Mouse (Mus musculus) heart, embryonic 14.5 days (tissue): ENCODE data around the gene Noxo1. TPM values are rescaled to one million over a fixed set of nuclear protein-coding genes. Genes with fewer than 3 reads are reported as not detected.

Experiments used
- ATAC-seq: fragments of 200-750 bp; cut with Nextera tagmentation; 2 replicates; pipeline ENCODE4 v1.8.0; 2017; ENCODE audit warnings: low read depth, moderate TSS enrichment; ENCODE audit not compliant: insufficient number of reproducible peaks, insufficient read depth, low FRiP score
- H3K27ac ChIP-seq, 2 experiments: fragments of 200-500 bp in 1 of 2; fragments of 300-500 bp in 1 of 2; sonication (generic) in 1 of 2; replicated peaks in 1 of 2; 2 replicates each; pipeline ENCODE4 v1.5.1; 2012 to 2014; ENCODE audit warnings: low read depth in 2 of 2, low read length in 2 of 2, control low read depth in 1 of 2, mild to moderate bottlenecking in 1 of 2, mixed read lengths in 1 of 2; ENCODE audit not compliant: control insufficient read depth in 1 of 2, insufficient read depth in 1 of 2
- H3K27me3 ChIP-seq: fragments of 300-500 bp; sonication (generic); 2 replicates; pipeline ENCODE4 v1.6.1; 2014; ENCODE audit warnings: mild to moderate bottlenecking, low read length, control low read depth; ENCODE audit not compliant: control insufficient read depth, insufficient read depth
- H3K36me3 ChIP-seq: fragments of 300-500 bp; sonication (generic); 2 replicates; pipeline ENCODE4 v1.6.1; 2014; ENCODE audit warnings: mild to moderate bottlenecking, control low read depth, low read length, mixed read lengths; ENCODE audit not compliant: control insufficient read depth, insufficient read depth
- H3K4me1 ChIP-seq, 2 experiments: fragments of 200-500 bp in 1 of 2; fragments of 300-500 bp in 1 of 2; sonication (generic) in 1 of 2; 2 replicates each; pipeline ENCODE4 v1.6.1; 2012 to 2014; ENCODE audit warnings: low read length in 2 of 2, control low read depth in 1 of 2, mixed read lengths in 1 of 2; ENCODE audit not compliant: control insufficient read depth in 2 of 2, insufficient read depth in 2 of 2
- H3K4me2 ChIP-seq: fragments of 300-500 bp; sonication (generic); 2 replicates; pipeline ENCODE4 v1.6.1; 2014; ENCODE audit warnings: mild to moderate bottlenecking, low read length
- H3K4me3 ChIP-seq, 2 experiments: fragments of 200-500 bp in 1 of 2; fragments of 300-500 bp in 1 of 2; sonication (generic) in 1 of 2; 2 replicates each; pipeline ENCODE4 v1.5.1; 2012 to 2014; ENCODE audit warnings: low read length in 2 of 2, mild to moderate bottlenecking in 2 of 2, control low read depth in 1 of 2, low read depth in 1 of 2, moderate library complexity in 1 of 2; ENCODE audit not compliant: control insufficient read depth in 1 of 2, insufficient read depth in 1 of 2
- H3K9ac ChIP-seq: fragments of 300-500 bp; sonication (generic); 2 replicates; pipeline ENCODE4 v1.6.1; 2014; ENCODE audit warnings: mild to moderate bottlenecking, low read length
- H3K9me3 ChIP-seq: fragments of 300-500 bp; sonication (generic); 2 replicates; pipeline ENCODE4 v1.6.1; 2016; ENCODE audit warnings: low read length, control low read depth; ENCODE audit not compliant: control insufficient read depth
- WGBS: fragments of 180-500 bp; shearing (Covaris S2); extraction: QIAGEN DNeasy Blood & Tissue Kit; methylation state at CpG from one replicate; pipeline ENCODE4 v1.1.7; 2014; 5-methylcytosine and 5-hydroxymethylcytosine counted together
- polyA plus RNA-seq: library from polyadenylated mRNA; unstranded; fragments of >200 nt; fragmentation: Nextera tagmentation; extraction: Ambion mirVana; gene quantifications from 2 replicates; pipeline ENCODE4 v1.2.1, GENCODE M21; 2014

Gene Noxo1
- polyA plus RNA-seq, 1 experiment from 2014 or later, result 0.68 TPM

DNA sequence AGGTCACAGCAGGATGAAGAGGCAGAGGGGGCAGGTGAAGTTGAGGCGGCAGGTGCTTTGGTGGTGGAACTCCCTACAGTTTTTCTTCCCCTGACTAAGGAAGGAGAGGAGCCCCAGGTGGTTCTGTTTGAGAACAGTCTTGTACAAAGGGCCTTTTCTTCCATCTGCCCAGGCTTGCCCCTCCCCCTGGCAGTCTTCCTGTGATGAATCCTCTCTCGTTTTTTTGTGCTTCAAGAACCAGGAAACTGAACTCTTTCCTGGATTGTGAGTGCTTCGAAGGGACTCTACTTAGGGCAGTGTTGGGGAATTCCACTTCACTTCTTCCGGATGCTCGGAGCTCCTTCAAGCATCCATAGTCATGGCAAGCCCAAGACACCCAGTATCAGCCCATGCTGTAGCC, 2.0 kb downstream of the Noxo1 start:
- WGBS, result 23% methylated on average over 5 of the region's 5 CpGs
- H3K9ac ChIP-seq, result no peak overlapping the region

DNA sequence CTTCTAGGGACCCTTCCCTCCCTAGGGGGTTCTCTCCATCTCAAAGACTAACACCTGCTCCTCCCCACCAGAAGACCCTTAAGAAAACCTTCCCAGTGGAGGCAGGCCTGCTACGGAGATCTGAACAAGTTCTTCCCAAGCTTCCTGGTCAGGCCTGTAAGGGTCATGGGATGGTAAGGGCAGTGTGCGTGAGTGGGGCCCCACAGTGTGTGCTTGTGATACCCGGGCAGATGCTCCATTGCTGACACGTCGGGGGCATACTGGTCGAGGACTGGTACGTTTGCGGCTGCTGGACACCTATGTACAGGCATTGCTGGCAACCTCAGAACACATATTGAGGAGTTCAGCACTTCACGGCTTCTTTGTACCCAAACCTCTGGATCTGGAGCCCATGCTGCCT, 2.7 kb downstream of the Noxo1 start:
- H3K4me1 ChIP-seq, result peaks cover 2 to 12% of the 10 kb centered on the region in 2 experiments; a peak in 3 of 4 replicates
- H3K9me3 ChIP-seq, result no peaks in the 10 kb centered on the region
- H3K27me3 ChIP-seq, result no peaks in the 10 kb centered on the region
- ATAC-seq, result no peak
- 61% methylated on average over 9 of the region's 9 CpGs for WGBS
- H3K9ac ChIP-seq, result no peak overlapping the region
- H3K27ac ChIP-seq, result no peak overlapping the region
- no peak overlapping the region for H3K4me2 ChIP-seq
- peaks cover 51% of the 10 kb centered on the region for H3K36me3 ChIP-seq
- no peak overlapping the region for H3K4me3 ChIP-seq

More for the DNA sequence above, 2.0 kb downstream of the Noxo1 start:
- no peak overlapping the region for H3K4me3 ChIP-seq
- ATAC-seq, result no peak
- peaks cover 2 to 12% of the 10 kb centered on the region in 2 experiments; a peak in 3 of 4 replicates for H3K4me1 ChIP-seq
- H3K4me2 ChIP-seq, result no peak overlapping the region
- H3K9me3 ChIP-seq, result no peaks in the 10 kb centered on the region
- peaks cover 49% of the 10 kb centered on the region for H3K36me3 ChIP-seq
- H3K27me3 ChIP-seq, result no peaks in the 10 kb centered on the region
- H3K27ac ChIP-seq, result no peak overlapping the region

DNA sequence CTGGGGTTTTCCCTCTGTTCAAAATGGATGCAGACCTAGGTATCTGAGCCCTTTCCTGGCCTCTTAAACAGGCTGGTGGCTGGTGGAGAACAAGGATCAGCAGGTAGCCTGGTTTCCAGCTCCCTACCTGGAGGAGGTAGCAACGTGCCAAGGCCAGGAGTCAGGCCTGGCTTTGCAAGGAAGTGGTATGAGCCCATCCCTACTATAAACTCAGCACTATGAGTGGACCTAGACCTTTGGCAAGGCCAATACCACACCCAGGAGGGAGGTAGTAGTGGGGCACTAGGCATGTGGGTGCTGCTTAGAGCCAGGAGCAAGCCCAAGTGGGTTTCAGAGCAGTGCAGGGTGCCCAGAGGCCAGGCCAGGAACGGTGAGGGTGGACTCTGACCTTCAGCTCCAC, 3.4 kb downstream of the Noxo1 start:
- WGBS, result 85% methylated on average over 2 of the region's 2 CpGs
- Histone ChIP-seq H3K4me1 (peaks cover 2 to 12% of the 10 kb centered on the region in 2 experiments; a peak in 3 of 4 replicates), H3K4me3 (no peak overlapping the region), H3K27me3 (no peaks in the 10 kb centered on the region), H3K36me3 (peaks cover 53% of the 10 kb centered on the region), H3K9me3 (no peaks in the 10 kb centered on the region), H3K9ac (no peak overlapping the region), H3K4me2 (no peak overlapping the region), H3K27ac (no peak overlapping the region)
- no peak for ATAC-seq

DNA sequence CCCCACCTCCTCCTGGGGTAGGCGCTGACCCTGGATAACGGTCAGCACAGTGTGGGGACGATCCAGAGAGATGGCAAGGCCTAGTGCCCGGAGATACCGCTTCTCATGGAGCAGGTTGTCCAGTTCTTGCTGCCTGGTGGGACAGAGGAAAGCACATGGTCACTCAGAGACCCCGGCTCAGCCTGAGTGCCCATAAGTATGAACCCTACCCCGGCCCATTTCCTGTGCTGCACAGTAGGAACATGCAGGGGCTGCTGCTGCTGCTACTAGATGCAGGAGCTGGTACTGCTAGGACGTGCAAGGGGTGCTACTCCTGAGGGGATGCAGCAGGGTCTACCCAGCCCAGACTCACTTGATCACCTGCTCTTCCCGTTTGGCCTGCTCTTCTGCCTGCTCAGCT, 5.2 kb downstream of the Noxo1 start:
- H3K36me3 ChIP-seq, result peaks cover 65% of the 10 kb centered on the region
- no peak for ATAC-seq
- WGBS, result 89% methylated on average over 9 of the region's 9 CpGs

DNA sequence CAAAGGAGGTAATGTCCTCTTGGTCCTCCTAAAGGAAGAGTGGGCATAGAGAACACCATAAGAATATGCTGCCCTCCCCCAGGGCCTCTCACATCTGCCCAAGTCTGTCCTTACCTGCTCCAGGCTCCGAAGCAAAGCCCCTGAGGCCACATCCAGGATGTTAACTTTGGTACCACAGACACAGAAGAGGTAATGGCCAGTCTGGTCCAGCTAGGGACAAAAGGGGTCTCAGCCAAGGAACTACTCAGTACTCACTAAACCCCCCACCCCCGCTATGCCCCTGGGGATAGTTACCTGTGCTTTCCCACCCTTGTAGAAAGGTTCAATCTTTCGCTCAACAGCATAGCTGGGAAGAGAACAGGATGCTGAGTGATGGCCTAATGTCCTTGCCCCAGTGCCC, 9.8 kb downstream of the Noxo1 start:
- 88% methylated on average over 3 of the region's 3 CpGs for WGBS
- no peak overlapping the region for H3K4me3 ChIP-seq
- peaks cover 5 to 11% of the 10 kb centered on the region in 2 experiments; a peak in 3 of 4 replicates for H3K4me1 ChIP-seq
- H3K4me2 ChIP-seq, result no peak overlapping the region
- no peak for ATAC-seq
- peaks cover 48% of the 10 kb centered on the region for H3K36me3 ChIP-seq
- no peaks in the 10 kb centered on the region for H3K9me3 ChIP-seq
- no peak overlapping the region for H3K9ac ChIP-seq
- H3K27me3 ChIP-seq, result no peaks in the 10 kb centered on the region
- H3K27ac ChIP-seq, result no peak overlapping the region

More for the DNA sequence above, 5.2 kb downstream of the Noxo1 start:
- Histone ChIP-seq H3K4me2 (no peak overlapping the region), H3K27ac (no peak overlapping the region), H3K27me3 (no peaks in the 10 kb centered on the region), H3K9me3 (no peaks in the 10 kb centered on the region), H3K4me1 (peaks cover 2 to 8% of the 10 kb centered on the region in 2 experiments; a peak in 3 of 4 replicates), H3K9ac (no peak overlapping the region), H3K4me3 (no peak overlapping the region)

DNA sequence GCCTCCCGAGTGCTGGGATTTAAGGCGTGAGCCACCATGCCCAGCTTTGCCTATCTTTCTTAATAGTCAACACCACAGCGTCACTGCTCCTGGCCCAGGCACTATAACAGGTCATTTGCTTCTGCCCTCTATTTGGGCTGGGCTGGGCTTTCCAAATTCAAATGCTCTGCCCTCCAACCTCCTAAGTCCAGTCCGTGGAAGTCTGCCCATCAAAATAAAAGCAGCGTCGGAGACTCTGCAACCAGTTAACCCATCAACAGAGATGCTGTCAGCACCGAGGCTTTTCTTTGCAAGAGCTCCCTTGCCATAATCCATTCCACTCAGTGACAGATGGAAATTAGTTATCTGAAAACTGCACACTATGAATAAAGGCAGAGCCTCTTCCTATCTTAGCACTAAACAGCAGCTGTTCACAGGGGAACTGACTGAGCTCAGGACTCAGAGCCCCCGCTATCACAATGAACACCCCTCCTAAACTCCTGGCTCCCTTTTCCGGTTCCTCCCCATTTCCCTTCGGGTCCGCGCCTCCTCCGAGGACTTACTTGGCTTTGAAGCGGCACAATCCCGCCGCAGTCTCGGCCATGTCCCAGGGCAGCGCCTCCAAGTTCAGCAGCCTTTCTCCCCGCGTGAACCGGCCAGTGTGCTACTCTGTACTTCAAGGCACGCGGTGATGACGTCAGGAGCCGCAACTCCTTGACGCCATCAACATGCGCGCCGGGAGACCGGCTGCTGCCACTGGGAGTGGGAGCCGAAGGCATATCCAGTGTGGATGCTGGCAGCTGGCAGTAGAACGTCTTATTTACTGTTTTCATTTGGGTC, 11.2 kb downstream of the Noxo1 start, which contains the start of gene Tbl3:
TSS of gene Tbl3 (minus strand) at position 679 of the 819 bp plus-strand sequence.
- H3K4me3 ChIP-seq, result peak within 1 kb of the TSS; percentile 70 to 82
- peak within 1 kb of the TSS; percentile 84 for H3K4me2 ChIP-seq
- H3K9me3 ChIP-seq, result no peaks in the 10 kb centered on the region
- peak; percentile 80 for ATAC-seq
- H3K9ac ChIP-seq, result peak within 1 kb of the TSS; percentile 86
- 3% methylated on average over 32 of the region's 32 CpGs for WGBS
- peaks cover 35% of the 10 kb centered on the region for H3K36me3 ChIP-seq
- peaks cover 5 to 11% of the 10 kb centered on the region in 2 experiments; a peak in 3 of 4 replicates for H3K4me1 ChIP-seq
- H3K27ac ChIP-seq, result peak within 1 kb of the TSS; percentile 85
- no peaks in the 10 kb centered on the region for H3K27me3 ChIP-seq

DNA sequence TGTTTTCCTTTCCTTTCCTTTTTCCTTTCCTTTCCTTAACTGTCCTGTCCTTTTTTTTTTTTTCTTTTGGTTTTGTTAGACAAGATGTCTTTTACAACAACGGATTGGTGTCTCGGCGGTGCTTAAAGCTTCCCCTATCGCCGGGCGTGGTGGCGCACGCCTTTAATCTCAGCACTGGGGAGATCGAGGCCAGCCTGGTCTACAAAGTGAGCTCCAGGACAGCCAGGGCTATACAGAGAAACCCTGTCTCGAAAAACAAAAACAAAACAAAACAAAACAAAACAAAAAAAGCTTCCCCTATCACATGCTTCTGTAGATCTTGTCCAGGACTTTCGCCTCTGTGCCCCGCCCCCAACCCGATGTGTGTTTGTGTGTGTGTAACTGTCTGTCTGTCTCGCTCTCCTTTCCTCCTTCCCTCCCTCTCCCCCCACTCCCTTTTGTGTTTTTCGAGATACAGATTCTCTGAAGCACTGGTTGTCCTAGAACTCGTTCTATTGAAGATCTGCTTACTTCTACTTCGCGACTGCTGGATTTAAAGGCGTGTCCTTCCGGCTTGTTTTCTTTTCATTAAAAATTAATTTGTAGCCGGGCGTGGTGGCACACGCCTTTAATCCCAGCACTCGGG, 11.9 kb downstream of the Noxo1 start:
- WGBS, result 5% methylated on average over 24 of the region's 24 CpGs
- Histone ChIP-seq H3K4me2 (peak overlapping the region; percentile 84), H3K9me3 (no peaks in the 10 kb centered on the region), H3K4me3 (peak overlapping the region; percentile 70 to 82), H3K27ac (peak overlapping the region; percentile 85), H3K9ac (peak overlapping the region; percentile 86), H3K36me3 (peaks cover 28% of the 10 kb centered on the region), H3K4me1 (peaks cover 5 to 11% of the 10 kb centered on the region in 2 experiments; a peak in 3 of 4 replicates), H3K27me3 (no peaks in the 10 kb centered on the region)
- no peak for ATAC-seq
